Mouse (Mus musculus): Measurements from ENCODE around the gene Hcar1.

- TF ChIP-seq GATA1 (IDR thresholded peaks at IDR 0.05; ENCODE audit: low read depth, low read length) (peak; percentile 78), ELF1 (IDR thresholded peaks at IDR 0.05; ENCODE audit: low read depth, low read length) (no peak; the same call in 1 of the 2 replicates), CTCF (IDR thresholded peaks at IDR 0.05 in 2 of 3, conservative IDR thresholded peaks at IDR 0.05 in 1 of 3; ENCODE audit: control insufficient read depth in 1 of 3, insufficient read depth in 1 of 3, low read depth in 2 of 3, low read length in 3 of 3, poor library complexity in 1 of 3, severe bottlenecking in 1 of 3) (no peak), POLR2A (IDR thresholded peaks at IDR 0.05; ENCODE audit: control insufficient read depth in 1 of 2, insufficient read depth in 1 of 2, low read depth in 1 of 2, low read length in 2 of 2, poor library complexity in 1 of 2) (peak; percentile 65; a peak in 3 of 4 replicates), SMC3 (IDR thresholded peaks at IDR 0.05; ENCODE audit: low read depth, low read length) (no peak), KAT2A (conservative IDR thresholded peaks at IDR 0.05; ENCODE audit: low read depth, low read length) (no peak), TCF12 (IDR thresholded peaks at IDR 0.05; ENCODE audit: low read depth, low read length) (no peak; the same call in 1 of the 2 replicates), USF1 (IDR thresholded peaks at IDR 0.05; ENCODE audit: low read depth, low read length) (0 out of 2 replicates have a peak, but pooled peaks have one; percentile 45), CHD1 (IDR thresholded peaks at IDR 0.05; ENCODE audit: low read depth, low read length) (no peak), TAL1 (IDR thresholded peaks at IDR 0.05; ENCODE audit: low read length) (no peak), MXI1 (IDR thresholded peaks at IDR 0.05; ENCODE audit: low read depth, low read length) (peak; percentile 73; the same call in 1 of the 2 replicates)
Measured at GRCm38 (mm10) chr5:123884332-123884731, 4.5 kb upstream of the Hcar1 start.

Measured in MEL (cell line).